Mouse (Mus musculus) splenic B cell, adult 2 months (primary cell): Measurements from ENCODE around the gene Fbxl3.

ENCODE experiments used
- DNase-seq: peaks from one replicate; pipeline ENCODE4 v3.0.0-alpha.2; 2011; ENCODE audit warnings: low read depth, low spot score
- H3K27me3 ChIP-seq: 2 replicates; pipeline ENCODE4 v1.6.1; 2012; ENCODE audit warnings: mild to moderate bottlenecking, low read length, moderate library complexity, mixed read lengths; ENCODE audit not compliant: control insufficient read depth, poor library complexity, insufficient read depth, severe bottlenecking
- H3K36me3 ChIP-seq: 2 replicates; pipeline ENCODE4 v1.6.1; 2012; ENCODE audit warnings: mild to moderate bottlenecking, low read length, moderate library complexity, mixed read lengths; ENCODE audit not compliant: control insufficient read depth, poor library complexity, insufficient read depth, severe bottlenecking

Gene Fbxl3

GRCm38 (mm10) chr14:103095826-103096225, 3.5 kb downstream of the Fbxl3 start:
- no peak for DNase-seq
- H3K27me3 ChIP-seq, result no peaks in the 10 kb centered on the region
- H3K36me3 ChIP-seq, result peaks cover 1% of the 10 kb centered on the region; the same call in 1 of the 2 replicates

GRCm38 (mm10) chr14:103095036-103095435, 4.3 kb downstream of the Fbxl3 start:
- Histone ChIP-seq H3K27me3 (no peaks in the 10 kb centered on the region), H3K36me3 (peaks cover 1% of the 10 kb centered on the region; the same call in 1 of the 2 replicates)
- DNase-seq, result no peak

- peaks cover 1% of the 10 kb centered on the region; the same call in 1 of the 2 replicates for H3K36me3 ChIP-seq
- H3K27me3 ChIP-seq, result no peaks in the 10 kb centered on the region
- no peak for DNase-seq
These were observed 5.7 kb downstream of the Fbxl3 start for GRCm38 (mm10) chr14:103093670-103094069.

GRCm38 (mm10) chr14:103093236-103093635, 6.1 kb downstream of the Fbxl3 start:
- H3K27me3 ChIP-seq, result no peaks in the 10 kb centered on the region
- no peak for DNase-seq
- peaks cover 1% of the 10 kb centered on the region; the same call in 1 of the 2 replicates for H3K36me3 ChIP-seq

GRCm38 (mm10) chr14:103088624-103089023, 10.7 kb downstream of the Fbxl3 start:
- Histone ChIP-seq H3K36me3 (peaks cover 15% of the 10 kb centered on the region), H3K27me3 (no peaks in the 10 kb centered on the region)
- peak; percentile 78 for DNase-seq

- Histone ChIP-seq H3K27me3 (no peaks in the 10 kb centered on the region), H3K36me3 (peaks cover 17% of the 10 kb centered on the region)
- DNase-seq, result no peak
These were observed 11.5 kb downstream of the Fbxl3 start for GRCm38 (mm10) chr14:103087846-103088245.

- Histone ChIP-seq H3K27me3 (no peaks in the 10 kb centered on the region), H3K36me3 (peaks cover 17% of the 10 kb centered on the region)
- DNase-seq, result no peak
These were observed 12.6 kb downstream of the Fbxl3 start for GRCm38 (mm10) chr14:103086671-103087324.

- Histone ChIP-seq H3K27me3 (no peaks in the 10 kb centered on the region), H3K36me3 (peaks cover 16% of the 10 kb centered on the region)
- no peak for DNase-seq
These were observed 13.4 kb downstream of the Fbxl3 start for GRCm38 (mm10) chr14:103085840-103086533.

- DNase-seq, result no peak
- no peaks in the 10 kb centered on the region for H3K27me3 ChIP-seq
- peaks cover 5% of the 10 kb centered on the region for H3K36me3 ChIP-seq
These were observed 20.0 kb downstream of the Fbxl3 start for GRCm38 (mm10) chr14:103079209-103079977.

- Histone ChIP-seq H3K36me3 (peaks cover 6% of the 10 kb centered on the region), H3K27me3 (no peaks in the 10 kb centered on the region)
- no peak for DNase-seq
These were observed 21.1 kb downstream of the Fbxl3 start for GRCm38 (mm10) chr14:103078006-103078912.

GRCm38 (mm10) chr14:103077272-103078005, 21.9 kb downstream of the Fbxl3 start:
- no peak for DNase-seq
- no peaks in the 10 kb centered on the region for H3K27me3 ChIP-seq

GRCm38 (mm10) chr14:103075166-103075565, 24.2 kb downstream of the Fbxl3 start:
- no peak for DNase-seq
- Histone ChIP-seq H3K27me3 (no peaks in the 10 kb centered on the region), H3K36me3 (peaks cover 7% of the 10 kb centered on the region)

More at GRCm38 (mm10) chr14:103077272-103078005, 21.9 kb downstream of the Fbxl3 start:
- H3K36me3 ChIP-seq, result peaks cover 5% of the 10 kb centered on the region

- Histone ChIP-seq H3K36me3 (peaks cover 7% of the 10 kb centered on the region), H3K27me3 (no peaks in the 10 kb centered on the region)
- DNase-seq, result no peak
These were observed 25.5 kb downstream of the Fbxl3 start for GRCm38 (mm10) chr14:103073825-103074224.
